Mouse (Mus musculus) kidney, adult 8-10 months (tissue): ENCODE measurements around the gene Cep72.
"Not testable (repeated sequence)": the region's sequence is repeated elsewhere in the genome, so short reads cannot be mapped to it uniquely, and the experiment has no call there.

Source experiments
- DNase-seq, 2 experiments: peaks; one replicate each; pipeline ENCODE4 v3.0.0; 2022

Gene Cep72

DNA sequence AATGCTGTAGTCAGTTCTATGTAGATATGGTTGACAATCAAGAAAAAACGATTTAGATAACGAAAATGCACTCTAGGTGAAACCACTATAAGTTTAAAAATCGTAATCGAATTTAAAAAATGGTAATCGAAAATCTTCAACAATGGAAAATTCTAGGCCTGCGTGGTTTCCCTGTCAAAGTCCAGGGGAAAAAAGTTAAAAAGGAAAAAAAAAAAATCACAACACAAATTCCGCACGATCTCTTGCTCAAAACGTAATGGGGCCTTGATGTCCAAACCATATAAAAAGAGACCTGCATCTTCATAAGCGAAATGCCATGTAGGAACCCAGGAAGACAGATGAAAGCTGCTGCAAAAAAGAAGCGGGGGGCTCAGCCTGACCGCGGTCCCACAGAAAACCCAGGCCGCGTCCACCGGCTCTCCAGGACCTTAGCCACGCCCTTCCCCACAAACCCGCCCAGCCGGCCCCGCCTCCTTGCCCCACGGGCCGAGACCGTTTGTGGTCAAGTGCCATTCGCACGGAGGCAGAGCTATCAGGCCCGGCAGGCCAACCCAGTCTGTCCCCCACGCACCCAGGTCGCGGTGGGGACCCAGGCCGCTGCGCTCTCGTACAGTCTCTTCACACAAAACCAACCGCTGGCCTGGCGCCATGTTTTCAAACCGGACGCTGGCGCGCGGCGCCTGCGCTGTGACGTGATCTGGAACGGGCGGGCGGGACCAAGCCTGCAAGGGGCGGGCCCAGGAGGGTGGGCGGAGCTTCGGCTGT, at the start of gene Cep72:
Gene Cep72 (minus strand): TSS at position 687 of the 765 bp plus-strand sequence.
- peak; percentile 79 to 90 for DNase-seq

DNA sequence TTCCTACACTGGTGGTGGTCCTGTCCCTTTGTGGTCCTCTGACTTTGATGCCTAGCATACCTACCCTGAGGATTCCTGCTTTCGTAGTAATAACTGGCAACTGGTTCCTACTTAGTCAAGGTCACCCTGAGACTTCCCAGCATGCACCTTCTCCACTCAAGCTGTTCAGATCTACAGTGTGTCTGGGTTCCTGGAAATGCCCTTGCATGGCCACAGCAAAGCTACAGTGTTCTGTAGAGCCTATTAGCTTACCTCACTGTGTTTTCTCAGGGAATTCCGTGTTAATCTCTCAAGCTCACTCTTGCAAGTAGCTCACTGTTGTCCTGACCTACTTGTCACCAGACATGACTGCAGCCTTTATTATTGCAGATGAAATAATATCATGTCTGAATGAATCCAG, 45.3 kb upstream of the Cep72 start:
- peak in 1 of 2 experiments; percentile 30 for DNase-seq

DNA sequence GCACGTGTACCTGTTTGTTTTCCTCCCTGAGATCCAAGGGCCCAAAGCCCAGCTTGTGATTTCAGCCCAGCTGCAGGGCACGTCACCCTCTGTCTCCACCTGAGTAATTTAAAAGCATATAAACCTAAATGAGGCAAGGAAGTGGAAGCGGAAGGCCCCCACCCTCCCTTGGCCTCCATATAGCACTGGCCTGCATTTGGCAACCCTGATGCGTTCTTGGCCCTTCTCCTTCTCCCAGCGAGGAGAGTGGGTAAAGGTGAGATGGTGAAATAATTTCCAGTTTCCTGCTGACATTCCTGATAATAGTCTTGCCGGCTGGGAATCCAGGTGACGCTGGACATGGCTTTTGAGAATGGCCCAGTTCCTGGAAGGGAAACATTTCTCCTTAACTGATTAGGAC, 42.3 kb upstream of the Cep72 start:
- no peak for DNase-seq

DNA sequence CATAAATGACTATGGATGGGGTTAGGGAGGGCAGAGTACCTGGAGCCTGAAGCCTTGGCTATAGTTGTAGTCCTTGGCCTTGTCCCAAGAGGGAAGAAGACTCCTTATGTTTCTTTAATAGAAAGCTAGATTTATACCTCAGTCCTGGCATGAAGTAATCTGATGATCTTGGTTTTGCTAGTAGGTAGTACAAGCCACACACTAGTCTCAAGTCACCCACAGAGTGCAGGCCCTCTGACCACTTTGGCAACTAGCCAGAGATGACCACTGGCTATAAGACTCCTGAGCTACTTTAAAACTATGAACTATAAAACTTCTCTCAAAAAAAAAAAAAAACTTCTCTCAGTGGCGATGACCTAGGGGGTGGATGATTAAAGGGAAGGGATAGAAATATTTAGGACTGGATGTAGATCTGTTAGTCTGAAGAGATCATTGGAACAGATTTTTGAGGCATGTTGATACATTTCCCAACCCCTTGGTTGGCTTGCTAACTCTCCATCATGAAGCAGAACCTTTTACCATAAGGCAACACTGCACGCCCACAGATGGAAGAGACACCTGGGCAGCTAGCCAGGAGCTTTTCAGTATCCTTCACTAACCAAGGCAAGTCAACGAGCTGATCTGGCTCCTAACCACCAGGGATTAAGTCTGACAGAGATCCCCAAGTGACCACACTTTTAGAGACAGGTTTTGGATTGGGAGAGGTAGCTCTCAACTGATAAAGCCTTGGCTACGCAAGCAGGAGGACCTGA, 40.9 kb upstream of the Cep72 start:
- no peak for DNase-seq

DNA sequence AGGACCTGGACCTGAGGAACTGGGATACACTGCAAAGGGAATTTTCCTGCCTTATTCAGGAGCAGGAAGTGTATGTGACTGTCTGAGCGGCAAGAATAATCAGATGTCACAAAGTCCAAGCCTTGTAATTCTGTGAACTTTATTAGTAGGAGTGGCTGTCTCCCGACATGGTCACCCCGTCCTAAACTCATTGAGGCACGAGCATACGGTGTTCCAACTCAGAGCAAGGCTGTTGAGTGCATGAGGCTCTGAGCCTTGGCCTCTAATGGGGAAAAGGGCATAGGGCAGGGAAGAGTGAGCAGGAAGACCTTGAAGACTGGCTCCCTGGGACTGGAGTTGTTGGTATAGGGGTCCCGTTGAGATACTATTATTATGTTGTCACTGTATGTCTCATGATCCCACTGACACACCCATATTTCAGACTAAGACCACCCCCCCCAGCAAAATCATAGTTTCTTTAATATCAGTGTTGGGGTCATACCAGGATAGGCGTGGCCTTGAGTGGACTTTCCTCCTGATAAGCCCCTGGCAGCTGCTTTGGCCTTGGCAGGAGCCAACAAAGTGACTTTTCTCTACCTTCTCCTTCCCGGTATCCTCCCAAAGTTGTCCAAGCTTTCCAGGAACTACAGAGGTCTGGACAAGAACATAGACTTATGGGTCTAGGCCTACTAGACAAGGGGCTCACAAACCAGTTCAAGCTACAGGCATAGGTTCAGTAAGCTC, 40.2 kb upstream of the Cep72 start:
- no peak for DNase-seq

DNA sequence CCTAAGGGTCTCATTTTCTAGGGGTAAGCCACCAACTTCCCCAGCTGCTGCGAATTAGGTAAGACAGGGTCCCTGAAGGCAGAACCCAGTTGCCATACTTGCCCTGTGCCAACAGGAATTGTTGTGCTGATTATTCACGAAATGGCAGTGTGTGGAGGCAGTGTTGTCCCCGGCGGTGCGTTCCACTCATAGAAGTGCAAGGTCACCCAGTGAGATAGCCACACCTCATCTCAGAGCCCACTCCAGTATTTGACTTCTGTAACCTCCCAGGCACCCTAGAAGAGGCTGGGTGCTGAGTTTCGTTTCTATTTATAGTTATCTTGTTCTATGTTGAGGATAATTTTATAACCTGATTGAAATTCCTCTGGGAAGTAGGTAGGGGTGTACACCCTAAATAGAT, 36.8 kb upstream of the Cep72 start:
- DNase-seq: no peak

DNA sequence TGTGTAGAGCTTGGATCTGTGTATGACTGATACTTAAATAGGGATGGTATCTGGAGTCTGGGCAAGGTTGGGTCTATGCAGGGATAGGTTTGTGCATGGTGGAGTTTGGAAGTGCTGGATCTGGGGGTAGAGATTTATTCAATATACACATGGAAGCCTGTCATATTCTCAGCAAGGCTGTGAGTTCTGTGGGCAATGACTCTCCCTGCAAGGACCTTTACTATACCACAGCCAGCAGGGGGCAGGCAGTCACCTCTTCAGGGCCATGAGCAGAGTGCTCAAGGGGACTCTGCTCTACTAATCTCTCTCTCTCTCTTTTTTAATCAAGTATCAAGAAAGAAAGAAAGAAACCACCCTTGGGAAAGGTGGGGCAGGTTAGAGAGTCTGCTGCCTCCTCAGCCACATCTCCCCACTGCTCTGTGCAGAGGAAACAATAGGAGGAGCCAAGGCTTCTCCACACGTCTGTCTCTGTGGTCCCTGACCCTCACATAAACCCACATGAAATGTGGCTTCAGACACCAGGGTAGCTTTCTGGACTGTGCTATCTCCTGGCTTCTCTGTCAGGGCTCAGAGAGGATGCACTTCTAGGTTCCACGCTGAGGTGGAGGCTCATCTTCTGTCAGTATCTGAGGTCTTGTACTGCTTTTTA, 34.7 kb upstream of the Cep72 start:
- DNase-seq: peak; percentile 50 to 63

DNA sequence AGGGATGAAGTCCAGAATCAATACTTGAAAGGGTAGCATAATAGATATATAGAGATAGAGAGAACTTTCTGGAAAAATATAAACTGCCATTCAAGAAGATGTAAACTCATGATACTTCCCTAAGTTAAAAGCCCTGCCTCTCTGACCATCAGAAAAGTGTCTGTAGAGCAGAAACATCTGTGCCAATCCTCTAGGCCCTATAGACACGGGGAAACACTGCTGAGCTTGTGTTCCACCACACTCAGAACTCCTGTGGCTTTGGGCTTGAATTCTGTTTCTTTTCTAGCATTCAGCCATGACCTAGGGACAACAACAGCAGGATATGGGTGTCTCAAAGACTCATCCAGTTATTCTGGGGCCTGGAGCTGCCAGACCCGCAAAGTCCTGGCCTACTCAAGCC, 33.8 kb upstream of the Cep72 start:
- no peak for DNase-seq

DNA sequence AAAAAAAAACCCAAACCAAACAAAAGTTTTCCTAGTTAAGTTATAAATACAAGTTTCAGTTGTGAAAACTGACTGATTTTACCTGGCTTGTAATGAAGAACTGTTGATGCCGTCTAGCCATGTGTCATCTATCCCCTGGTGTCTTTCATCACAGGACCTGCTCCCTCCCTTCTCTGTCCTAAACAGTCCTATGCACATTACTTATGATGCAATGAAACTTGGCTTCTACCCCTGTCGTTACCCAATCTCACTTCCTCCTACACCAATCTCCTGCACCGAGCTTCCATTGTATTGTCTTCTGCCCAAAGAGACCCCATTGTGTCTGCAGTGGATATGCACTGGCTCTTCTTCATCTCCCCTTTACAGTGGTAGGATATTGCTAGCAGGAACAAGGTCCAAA, 28.2 kb upstream of the Cep72 start:
- DNase-seq: no peak

DNA sequence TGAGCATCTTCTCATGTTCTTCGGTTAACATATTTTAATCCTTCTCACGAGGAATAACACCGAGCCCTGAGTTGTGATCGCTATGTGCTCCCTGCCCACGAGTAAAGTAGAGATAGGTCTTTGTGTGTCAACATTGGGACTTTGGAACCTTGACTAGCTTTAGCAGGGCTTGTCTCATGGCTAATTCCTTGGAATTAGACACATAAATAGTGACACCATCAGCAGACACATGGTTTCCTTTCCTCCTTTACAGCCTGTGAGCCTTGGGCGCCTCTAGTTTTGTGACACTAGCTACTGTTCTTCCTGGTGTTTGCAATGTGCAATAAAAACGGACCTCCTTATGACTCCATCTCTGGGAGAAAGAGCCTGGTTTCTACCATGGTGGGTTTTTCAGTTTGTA, 11.3 kb upstream of the Cep72 start:
- DNase-seq: no peak

DNA sequence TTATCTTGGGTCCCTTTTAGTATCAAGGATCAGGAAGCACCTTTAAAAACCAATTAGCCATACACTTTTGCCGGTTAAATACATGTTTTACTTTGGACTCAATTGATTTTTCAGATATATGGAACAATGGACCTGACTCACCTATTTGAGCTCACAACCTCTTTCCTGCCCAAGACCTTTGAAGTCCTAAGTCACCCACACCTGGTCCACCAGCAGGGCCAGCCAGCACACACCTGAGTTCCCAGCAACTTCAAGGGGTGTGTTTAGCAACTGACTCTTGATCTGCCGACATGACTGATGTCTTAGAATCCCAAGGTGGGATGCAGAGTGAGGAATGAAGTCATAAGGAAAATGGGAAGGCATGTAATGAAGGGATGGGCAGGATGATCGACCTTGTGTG, 9.6 kb upstream of the Cep72 start:
- DNase-seq: no peak

DNA sequence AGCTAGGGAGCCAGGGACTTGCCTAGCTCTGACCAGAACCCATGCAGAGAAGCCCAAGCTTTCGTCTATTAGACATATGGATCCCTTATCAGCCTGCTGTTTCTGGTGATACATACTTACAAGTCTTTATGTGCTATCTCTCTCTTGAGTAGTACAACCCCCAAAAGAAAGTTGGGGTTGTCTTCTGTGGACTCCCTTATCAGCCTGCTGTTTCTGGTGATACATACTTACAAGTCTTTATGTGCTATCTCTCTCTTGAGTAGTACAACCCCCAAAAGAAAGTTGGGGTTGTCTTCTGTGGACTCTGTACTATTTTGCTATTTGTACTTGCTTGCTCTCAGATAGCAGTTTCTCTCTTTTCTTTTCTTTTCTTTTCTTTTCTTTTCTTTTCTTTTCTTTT, 9.1 kb upstream of the Cep72 start:
- not testable (repeated sequence) for DNase-seq

DNA sequence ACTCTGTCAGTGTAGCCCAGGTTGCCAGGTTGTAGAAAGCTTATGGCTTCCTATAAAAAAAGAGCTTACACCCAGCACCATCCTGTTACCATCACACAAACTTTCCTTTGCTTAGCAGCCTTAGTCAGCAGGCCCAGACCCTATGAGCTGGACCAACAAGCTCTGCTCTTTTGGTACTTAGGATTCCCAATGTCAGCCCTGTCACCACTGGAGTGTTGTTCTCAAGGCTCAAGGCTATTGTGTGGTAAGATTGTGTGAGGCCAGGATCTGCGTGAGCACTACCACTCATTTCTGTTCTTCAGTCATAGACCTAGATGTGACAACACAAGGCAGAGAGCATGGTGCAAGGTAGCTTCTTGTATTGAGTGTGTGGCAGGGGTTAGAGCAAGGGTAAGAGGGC, 4.5 kb upstream of the Cep72 start:
- no peak for DNase-seq

DNA sequence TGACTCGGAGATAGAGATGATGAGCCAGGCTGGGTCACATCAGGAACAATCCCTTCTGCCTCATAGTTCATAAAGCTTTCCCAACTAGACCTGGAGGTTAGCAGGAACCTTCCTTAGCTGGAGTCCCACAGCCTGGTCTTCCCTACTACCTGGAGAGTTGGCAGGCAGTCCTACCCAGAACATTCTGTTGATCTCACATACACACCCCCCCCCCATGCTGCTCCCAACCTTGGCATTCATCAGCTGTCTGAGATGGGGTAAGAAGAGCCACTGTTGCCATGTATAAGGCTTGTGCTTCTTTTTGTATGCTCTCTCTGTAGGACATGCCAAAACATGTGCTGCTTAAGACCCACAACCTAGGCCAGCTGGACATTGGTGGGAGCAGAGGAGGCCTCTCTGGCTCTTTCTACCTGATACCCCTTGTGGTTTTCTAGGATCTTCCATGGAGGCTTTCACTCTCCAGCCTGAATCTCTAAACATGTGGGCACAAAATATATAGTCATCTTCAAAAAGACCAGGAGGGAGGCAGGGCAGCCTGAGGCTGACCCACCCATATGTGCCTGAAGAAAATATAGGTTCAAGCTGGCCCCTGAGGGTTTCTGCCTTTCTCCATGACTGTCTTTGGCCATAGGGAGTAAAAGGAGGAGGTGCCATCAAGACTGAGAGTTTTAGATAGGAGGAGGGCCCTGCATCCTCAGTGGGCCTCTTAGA, 1.4 kb upstream of the Cep72 start:
- no peak for DNase-seq

DNA sequence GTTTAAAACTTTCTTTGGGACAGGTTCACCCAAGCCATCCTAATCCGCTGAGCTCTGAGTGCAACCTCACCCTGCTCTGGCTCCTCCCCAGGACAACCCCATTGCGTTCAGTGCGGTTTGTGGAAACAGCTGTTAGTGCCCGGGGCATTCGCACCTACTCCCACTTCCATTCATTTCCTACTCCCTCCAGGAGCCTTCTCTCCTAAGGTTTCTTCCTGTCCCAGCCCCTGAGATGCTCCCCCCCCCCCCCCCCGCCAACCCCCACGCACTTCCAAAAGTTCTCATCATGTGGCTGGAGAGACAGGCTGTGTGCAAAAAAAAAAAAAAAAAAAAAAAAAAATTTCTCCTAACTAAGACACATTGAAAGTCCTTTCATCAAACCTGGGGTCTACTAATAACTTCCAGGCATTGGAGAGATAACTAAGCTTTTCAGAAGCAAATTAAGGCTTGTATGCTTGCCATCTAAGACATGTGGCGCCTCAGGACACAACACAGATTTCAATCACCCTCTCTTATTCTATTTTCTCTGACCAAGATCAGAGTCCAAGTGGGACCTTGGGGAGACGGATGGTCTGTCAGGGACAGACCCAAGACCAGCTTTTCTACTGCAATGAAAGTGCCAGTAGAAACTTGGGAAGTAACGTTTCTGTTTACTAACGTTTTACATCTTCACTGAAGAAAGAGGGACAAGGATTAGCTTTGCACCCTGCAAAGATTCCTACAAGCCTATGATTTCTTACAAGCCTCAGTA, 454 bp upstream of the Cep72 start:
- no peak for DNase-seq

DNA sequence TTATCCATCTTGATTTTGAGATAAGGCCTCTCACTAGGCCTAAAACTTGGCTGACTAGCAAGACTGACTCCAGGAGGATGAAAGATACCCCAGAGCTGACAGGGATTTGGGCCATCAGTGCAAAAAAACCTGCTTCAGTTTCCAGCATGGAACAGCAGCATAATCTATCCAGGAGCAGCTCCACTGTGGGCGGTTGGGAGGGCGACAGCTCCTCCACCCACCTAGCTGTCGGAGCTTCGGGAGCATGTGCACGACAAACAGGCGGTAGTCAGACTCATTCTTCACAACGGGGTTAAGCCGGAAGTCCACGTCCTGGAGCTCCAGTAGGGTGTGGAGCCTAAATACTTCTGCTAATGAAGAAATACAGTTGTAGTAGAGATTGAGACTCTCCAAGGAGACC, 4.0 kb downstream of the Cep72 start:
- no peak for DNase-seq

DNA sequence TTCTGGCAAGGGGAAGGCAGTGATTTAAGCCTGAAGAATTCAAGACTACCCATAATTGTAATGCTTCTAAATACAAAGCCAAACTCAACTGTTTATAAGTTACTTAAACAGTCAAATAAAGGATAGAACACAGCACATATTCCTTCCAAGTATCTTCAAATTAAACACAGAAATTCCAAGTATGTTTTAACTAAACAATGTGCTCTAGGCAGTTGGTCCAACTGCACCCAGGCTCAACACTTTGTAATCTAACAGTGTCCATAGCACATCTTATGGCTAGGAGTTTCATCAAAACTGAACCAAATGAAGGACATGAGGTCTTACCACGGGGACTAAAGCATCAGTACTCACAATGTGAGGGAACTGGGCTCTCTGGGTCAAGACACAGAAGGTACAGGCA, 5.9 kb downstream of the Cep72 start:
- DNase-seq: no peak

DNA sequence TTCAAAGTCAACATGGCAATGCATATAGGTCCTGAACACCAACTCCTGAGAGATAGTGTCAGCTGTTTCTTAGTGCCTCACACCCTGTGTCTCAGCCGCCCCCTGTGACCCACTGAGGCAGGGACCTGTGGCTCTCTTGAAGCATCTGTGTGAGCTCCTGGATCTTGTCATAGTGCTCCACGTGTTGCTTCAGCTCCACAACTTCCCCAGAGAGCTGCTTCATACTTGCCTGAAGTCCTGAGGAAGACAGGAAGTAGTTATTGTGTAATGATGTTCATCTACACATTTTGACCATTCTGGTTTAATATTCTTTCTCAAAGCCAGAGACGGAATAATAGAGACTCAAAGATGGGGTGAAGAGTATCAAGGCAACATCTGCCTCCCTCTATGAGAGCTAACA, 22.2 kb downstream of the Cep72 start:
- no peak for DNase-seq

DNA sequence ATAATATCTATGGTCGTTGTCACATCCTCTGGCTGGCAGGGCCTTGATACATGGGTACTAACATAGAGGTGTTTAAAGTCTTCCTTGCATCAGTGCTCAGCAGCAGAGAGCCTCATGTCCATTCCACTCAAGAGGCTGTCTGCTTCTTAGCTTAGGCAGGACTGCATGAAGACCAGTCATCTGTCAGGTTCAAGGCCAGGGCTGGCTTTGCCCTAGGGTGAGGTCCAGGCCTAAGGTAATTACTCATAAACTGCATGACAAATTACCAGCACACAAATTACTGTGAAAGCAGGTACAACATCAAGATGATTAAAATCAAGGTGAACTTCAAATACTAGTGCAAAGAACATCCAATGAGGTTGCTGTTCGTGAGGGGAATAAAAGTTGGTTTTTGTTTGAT, 26.3 kb downstream of the Cep72 start:
- no peak for DNase-seq

DNA sequence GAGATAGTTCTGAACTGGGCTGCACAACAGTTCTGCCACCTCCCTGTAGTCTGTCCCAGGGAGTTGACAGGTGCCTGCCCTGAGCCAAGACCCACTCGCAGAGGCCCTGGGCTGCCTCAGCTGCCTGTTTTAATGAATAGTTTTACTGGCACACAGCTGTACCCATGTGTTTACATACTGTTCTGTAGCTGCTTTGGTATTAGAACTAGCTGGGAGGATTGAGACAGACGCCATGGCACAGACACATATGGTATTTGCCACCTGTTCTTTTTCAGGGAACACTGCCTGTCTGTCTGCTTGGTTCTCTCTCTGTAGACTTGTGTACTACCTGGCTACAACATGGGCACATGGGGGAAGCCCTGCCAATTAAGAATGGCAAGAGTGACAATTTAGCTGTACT, 27.3 kb downstream of the Cep72 start:
- DNase-seq: no peak

DNA sequence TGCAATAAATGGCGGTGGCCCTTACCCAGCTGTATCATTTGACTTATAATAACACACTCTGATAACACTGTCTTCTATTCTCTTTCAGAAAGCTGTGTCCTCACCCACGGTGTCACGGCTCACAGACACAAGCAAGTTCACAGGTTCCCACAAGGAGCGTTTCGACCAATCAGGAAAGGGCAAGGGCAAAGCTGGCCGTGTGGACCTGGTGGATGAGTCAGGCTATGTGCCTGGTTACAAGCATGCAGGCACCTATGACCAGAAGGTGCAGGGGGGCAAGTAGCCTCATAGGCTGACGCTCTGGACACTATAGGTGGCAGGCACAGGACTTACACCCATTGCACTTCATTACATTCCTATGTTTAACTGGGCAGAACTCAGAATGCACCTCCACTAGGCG, 31.0 kb downstream of the Cep72 start:
- DNase-seq: no peak

DNA sequence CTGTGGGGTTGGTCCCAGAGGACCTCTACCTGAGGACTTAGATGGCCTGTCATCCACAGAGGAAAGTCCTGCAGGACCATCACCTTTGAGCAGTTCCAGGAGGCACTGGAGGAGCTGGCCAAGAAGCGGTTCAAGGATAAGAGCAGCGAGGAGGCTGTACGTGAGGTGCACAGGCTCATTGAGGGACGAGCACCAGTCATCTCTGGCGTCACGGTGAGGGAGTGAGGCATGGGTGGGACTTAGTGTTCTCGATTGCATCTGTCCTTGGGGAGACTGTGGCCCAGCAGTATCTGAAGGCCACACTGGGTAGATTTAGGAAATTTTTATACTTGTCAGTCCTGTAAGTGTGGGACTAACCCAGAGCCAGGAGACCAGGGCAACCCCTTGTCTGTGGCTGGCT, 31.4 kb downstream of the Cep72 start:
- no peak for DNase-seq
